ENCODE assay signal across 9 mouse cellular contexts in the genomic region with DNA sequence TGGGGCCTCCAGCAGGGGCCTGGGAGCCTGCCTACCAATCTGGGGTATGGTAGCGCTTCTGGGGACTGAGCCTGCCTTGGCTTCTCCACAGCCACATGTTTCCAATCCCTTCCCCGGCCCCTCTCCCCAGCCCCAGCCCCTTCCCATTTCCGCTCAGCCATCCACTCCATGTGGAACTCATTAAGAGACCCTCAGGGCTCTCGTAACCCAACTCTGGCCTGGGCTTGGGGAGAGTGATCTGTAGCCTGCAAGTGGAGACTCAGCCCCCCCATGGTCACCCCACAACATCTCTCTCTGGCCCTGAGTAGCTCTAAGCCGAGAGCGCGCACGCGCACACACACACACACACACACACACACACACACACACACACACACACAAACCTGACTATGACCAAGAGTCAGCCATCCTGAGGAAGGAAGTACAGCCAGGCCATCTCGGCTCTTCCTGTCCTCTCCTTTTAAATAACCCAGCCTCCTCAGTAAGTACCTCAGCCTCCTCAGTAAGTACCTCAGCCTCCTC. TPM values are rescaled to one million over a fixed set of nuclear protein-coding genes. Genes with fewer than 3 reads are reported as not detected.
DNase-seq lines count a peak whose midpoint lies in the region; ATAC-seq lines count a peak whose summit lies in the region.
"Had no signal": no experiment of that assay in that cellular context is flagged by ENCODE, and none has a peak within 500 bp of the region (broad histone marks: within the 10 kb centered on the region; RNA-seq: fewer than 3 reads in every experiment).

No protein-coding gene starts in this region.

- H3K4me1 ChIP-seq in heart, embryonic 12.5 days (replicated peaks), result peaks cover 38% of the 10 kb centered on the region
- peaks cover 91% of the 10 kb centered on the region for H3K4me1 ChIP-seq in embryonic facial prominence, embryonic 13.5 days
- peaks cover 93% of the 10 kb centered on the region for H3K4me1 ChIP-seq in limb, embryonic 15.5 days

- H3K36me3 ChIP-seq in heart, embryonic 12.5 days, result no peaks in the 10 kb centered on the region
- no peaks in the 10 kb centered on the region for H3K36me3 ChIP-seq in embryonic facial prominence, embryonic 13.5 days
- H3K36me3 ChIP-seq in limb, embryonic 15.5 days, result no peaks in the 10 kb centered on the region

- H3K9ac ChIP-seq in heart, embryonic 12.5 days, result no peak overlapping the region
- peak overlapping the region; percentile 51; the same call in 1 of the 2 replicates for H3K9ac ChIP-seq in embryonic facial prominence, embryonic 13.5 days
- no peak overlapping the region for H3K9ac ChIP-seq in limb, embryonic 15.5 days

- ATAC-seq in heart, embryonic 12.5 days (ENCODE audit: insufficient number of reproducible peaks, low FRiP score), result peak; percentile 31; the same call in 1 of the 2 replicates
- peak; percentile 91 for ATAC-seq in embryonic facial prominence, embryonic 13.5 days (ENCODE audit: insufficient number of reproducible peaks, insufficient read depth, low FRiP score, low TSS enrichment, low read depth)
- peak; percentile 91 for ATAC-seq in limb, embryonic 15.5 days (ENCODE audit: insufficient number of reproducible peaks, low FRiP score, low TSS enrichment, low read depth)
- ATAC-seq in inflammation-experienced regulatory T-cells, adult 6 months, result no peak

- WGBS in heart, embryonic 12.5 days, result 60% methylated on average over 10 of the region's 10 CpGs
- 14% methylated on average over 8 of the region's 10 CpGs for WGBS in embryonic facial prominence, embryonic 13.5 days
- WGBS in limb, embryonic 15.5 days, result 20% methylated on average over 10 of the region's 10 CpGs

- H3K4me2 ChIP-seq in heart, embryonic 12.5 days, result no peak overlapping the region
- peak overlapping the region; percentile 47 for H3K4me2 ChIP-seq in embryonic facial prominence, embryonic 13.5 days
- H3K4me2 ChIP-seq in limb, embryonic 15.5 days, result no peak overlapping the region

- H3K27ac ChIP-seq in heart, embryonic 12.5 days (ENCODE audit: poor library complexity, severe bottlenecking), result peak overlapping the region; percentile 15; the same call in 1 of the 2 replicates
- peak overlapping the region; percentile 98 for H3K27ac ChIP-seq in embryonic facial prominence, embryonic 13.5 days
- H3K27ac ChIP-seq in limb, embryonic 15.5 days, result peak overlapping the region; percentile 94

- intact Hi-C loops in heart, postnatal 10 days (cut with DNase I), result no loop called here

- H3K27me3 ChIP-seq in heart, embryonic 12.5 days (replicated peaks), result no peaks in the 10 kb centered on the region
- H3K27me3 ChIP-seq in embryonic facial prominence, embryonic 13.5 days, result no peaks in the 10 kb centered on the region
- no peaks in the 10 kb centered on the region for H3K27me3 ChIP-seq in limb, embryonic 15.5 days
- H3K27me3 ChIP-seq: CH12.LX had no signal

- DNase-seq in heart, postnatal 10 days, result no peak
- peak; percentile 90 for DNase-seq in 416B (ENCODE audit: low read depth)
- DNase-seq in spleen, postnatal 36 days (ENCODE audit: low spot score in 2 of 2), result no peak
- no peak for DNase-seq in B cell, adult 2 months

- H3K4me3 ChIP-seq in heart, embryonic 12.5 days, result no peak overlapping the region
- H3K4me3 ChIP-seq in embryonic facial prominence, embryonic 13.5 days, result no peak overlapping the region
- H3K4me3 ChIP-seq in limb, embryonic 15.5 days, result no peak overlapping the region

- no peaks in the 10 kb centered on the region for H3K9me3 ChIP-seq in heart, embryonic 12.5 days (replicated peaks)
- no peaks in the 10 kb centered on the region for H3K9me3 ChIP-seq in embryonic facial prominence, embryonic 13.5 days
- H3K9me3 ChIP-seq in limb, embryonic 15.5 days, result no peaks in the 10 kb centered on the region

RNA-seq across cellular contexts. Expression of a gene that starts 12.0 kb away (rescaled TPM):
- polyA plus RNA-seq in heart, embryonic 12.5 days (2016; fragmentation: Nextera tagmentation; extraction: Ambion mirVana), result 16.9 and 20.1 TPM in 2 replicates
- total RNA-seq in heart, postnatal 10 days (2021), result 10 to 100 TPM; 47.0 to 47.1 TPM
- polyA plus RNA-seq in embryonic facial prominence, embryonic 13.5 days (2015; fragmentation: Nextera tagmentation; extraction: Ambion mirVana), result 40.3 and 40.6 TPM in 2 replicates
- polyA plus RNA-seq in limb, embryonic 15.5 days (2015; fragmentation: Nextera tagmentation; extraction: Ambion mirVana), result 39.0 and 47.0 TPM in 2 replicates
- polyA plus RNA-seq in inflammation-experienced regulatory T-cells, adult 6 months (2017; shearing (Covaris generic)), result 10 to 100 TPM; 20.2 to 22.2 (median 21.4) TPM

Comparison
In these comparisons a context has a peak if more than half of its experiments do, and no peak if none do; other contexts are left out.
1. H3K27ac ChIP-seq: peak in every context shown above with its lines; median percentile 98 in embryonic facial prominence, embryonic 13.5 days; 94 in limb, embryonic 15.5 days; 15 in heart, embryonic 12.5 days.